Mouse (Mus musculus): ENCODE data around the gene Btbd9.

- TF ChIP-seq GATA1 (IDR thresholded peaks at IDR 0.05; ENCODE audit: borderline replicate concordance, low read length) (no peak), FLI1 (IDR thresholded peaks at IDR 0.05; ENCODE audit: low read length) (no peak)
Observed at GRCm38 (mm10) chr17:30259938-30260337, 316.4 kb downstream of the Btbd9 start.

Measured in megakaryocyte, embryonic 14.5 days (primary cell).